Mouse (Mus musculus) spleen, adult 18-20 months (tissue): Measurements from ENCODE around the gene P4ha1.

ENCODE experiments used
- DNase-seq, 2 experiments: peaks; one replicate each; pipeline ENCODE4 v3.0.0; 2022; ENCODE audit warnings: mixed read lengths in 2 of 2

P4ha1 gene

DNA sequence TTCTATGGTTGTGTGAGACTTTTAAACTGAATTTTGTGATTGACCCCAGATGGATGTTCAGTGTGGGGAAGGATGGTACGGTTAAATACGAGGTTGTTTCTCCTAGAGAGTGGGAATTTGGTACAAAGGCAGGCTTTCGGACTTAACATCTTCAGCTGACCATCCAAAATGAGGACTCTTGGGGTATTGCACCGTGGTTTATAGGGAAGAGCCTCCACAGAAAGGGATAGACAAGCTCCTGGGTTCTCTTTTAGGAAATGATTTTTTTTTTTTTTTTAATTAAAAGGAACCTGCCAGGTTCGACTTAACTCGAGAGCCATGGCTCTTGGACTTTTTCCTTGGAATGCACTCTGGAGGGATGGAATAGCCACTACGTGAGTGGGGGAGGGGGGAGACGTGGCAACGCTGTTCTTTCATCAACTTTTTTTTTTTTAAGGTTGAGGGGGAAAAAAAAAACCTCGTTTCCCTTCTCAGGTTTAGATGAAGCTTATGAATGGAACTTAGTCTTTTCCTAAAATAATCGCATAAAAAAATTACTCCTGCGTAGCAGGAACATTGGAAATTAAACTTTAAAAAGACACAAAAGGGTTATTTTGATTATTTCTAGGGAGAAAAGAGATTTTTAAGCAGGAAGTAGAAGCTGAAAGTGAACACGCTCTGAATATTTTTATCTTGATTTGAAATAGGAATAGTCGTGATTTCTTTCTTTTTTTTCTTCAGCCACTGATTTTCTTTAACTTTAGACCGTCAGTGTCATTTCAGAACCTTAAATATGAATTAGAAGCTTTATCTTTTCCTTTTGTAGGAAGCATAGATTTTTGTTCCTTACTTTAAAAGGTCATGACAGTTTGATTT lies 1.4 kb downstream of the P4ha1 start:
- no peak for DNase-seq

DNA sequence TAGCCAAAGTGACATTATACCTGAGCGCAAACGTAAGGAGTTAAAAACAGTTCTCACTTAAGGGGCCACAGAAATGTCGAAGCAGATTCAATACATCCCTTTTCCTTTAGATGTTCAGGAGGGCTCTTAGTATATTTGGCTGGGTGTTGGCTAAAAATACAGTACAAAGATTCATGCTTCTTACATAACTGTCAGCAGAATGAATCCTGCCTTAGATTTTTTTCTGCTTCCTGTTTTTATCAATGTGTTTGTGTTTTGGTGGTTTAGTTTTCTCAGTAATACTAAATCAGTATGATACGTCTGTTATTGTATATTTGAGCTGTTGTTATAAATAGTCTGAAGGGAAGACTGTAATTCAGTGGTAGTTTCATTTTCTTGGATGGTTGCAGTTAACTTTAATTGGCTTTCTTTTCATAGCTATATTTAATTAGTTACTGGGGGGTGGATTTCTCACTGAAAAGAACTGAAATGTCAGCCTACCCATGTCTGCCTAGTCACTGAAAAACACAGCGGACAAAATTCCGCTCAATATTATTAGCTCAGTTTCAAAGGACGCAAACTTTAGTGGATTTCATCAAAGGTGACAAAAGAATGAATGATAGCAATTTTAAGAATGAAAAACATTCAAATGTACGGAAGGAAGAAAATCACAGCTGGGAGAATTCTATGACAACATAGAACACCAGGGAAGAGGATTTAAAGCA lies 3.7 kb downstream of the P4ha1 start:
- no peak for DNase-seq

DNA sequence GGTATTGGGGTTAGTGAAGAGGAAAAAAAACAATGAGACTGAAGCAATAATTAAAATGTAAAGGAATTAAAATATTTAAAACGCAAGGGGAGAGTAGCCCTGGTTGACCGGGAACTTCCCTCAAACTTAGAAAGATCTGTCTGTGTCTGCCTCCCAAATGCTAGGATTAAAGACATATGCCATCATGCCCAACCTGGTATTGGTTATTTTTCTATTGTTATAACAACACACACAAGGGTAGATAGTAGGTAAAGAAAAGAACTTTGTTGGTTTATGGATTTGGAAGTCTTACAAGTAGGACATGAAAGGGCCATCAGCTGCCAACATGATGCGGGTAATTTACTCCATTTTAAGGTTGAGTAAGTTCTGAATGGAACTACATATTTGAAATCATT lies 4.2 kb downstream of the P4ha1 start:
- no peak for DNase-seq

DNA sequence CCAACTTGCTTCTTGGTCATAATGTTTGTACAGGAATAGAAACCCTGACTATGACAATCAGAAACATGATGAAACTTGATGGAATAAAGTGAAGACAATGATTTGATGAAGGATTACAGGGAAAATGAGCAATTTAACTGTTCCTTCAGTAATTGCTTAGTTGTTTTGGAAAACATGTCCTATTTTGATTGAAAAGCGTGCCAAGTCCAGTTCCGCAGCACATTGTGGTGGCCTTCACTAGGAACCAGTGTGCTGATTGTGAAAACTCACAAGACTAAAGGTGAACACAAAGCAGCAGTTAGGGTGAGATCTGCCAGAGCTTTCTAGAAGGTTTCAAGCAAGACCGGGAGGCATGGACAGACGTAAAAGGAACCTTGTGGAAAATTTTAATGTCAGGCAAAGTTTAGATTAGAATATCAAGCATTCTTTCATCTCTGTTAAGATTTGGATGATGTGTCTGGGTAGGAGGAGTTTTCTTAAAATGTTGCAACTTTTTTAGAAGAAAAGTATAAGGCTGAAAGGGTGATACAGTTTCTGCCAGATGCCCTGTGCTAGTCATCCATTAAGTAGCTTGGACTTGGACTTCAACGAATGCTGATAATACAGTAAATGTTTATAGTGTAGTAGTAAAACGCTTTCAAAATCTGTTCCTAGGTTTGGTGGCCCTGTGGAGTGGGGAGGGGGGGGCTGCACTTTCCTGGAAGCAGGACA lies 8.6 kb downstream of the P4ha1 start:
- no peak for DNase-seq

DNA sequence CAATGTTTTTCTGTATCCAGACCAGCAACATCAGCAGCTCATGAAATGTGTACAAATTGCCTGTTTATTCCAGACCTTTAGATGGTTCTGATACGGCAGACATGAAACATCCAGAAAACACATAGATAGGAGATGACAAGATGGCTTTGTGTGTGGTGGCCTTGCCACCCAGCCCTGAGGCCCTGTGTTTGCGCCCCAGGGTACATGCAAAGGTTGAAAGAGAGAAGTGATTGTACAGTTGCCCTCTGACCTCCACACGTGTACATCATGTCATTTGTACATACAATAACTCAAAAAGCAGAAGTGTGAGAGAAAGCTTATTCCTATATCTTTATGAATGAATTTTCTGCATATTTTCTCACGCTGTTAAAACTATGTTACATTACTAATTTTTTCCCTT lies 10.3 kb downstream of the P4ha1 start:
- DNase-seq: no peak

DNA sequence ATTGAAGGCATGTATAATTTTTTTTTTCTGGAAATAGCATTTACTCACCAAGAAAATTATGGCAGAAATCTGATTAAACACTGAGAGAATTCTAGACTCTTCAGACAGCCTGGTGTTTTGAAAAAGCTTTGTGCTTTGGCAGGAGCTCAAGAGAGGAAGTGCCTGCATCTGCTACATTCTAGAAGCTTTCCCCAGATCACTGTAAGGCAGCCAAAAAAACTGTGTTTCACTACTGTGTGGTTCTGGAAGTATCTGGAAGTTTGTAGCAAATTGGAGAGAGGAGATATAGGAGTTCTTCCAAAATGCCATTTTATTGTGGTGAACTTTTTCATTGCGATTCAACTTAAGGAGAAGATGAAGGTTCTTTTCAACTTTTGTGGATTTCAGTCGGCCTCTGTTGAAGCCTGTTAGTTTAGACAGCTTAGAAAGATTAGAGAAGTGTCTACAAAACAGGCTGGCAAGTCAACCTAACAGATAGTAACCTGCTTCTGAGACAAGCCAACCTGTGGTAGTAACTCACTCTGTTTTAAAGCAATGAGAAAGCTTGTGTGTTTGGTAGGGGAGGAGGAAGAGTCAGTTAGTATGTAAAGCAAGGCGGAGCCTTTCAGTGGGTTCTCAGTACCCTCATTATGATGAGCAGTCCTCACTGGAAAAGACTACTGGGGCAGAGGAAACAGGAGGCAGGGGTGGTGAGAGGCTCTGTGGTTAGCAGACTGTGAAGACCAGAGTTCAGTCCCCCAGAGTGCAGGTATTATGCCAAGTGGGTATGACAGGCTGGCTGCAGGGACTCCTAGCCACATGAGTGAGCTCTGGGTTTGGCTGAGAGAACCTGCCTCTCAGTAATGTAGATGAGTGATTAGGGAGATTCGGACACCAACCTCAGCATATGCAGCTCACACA lies 12.1 kb downstream of the P4ha1 start:
- no peak for DNase-seq

DNA sequence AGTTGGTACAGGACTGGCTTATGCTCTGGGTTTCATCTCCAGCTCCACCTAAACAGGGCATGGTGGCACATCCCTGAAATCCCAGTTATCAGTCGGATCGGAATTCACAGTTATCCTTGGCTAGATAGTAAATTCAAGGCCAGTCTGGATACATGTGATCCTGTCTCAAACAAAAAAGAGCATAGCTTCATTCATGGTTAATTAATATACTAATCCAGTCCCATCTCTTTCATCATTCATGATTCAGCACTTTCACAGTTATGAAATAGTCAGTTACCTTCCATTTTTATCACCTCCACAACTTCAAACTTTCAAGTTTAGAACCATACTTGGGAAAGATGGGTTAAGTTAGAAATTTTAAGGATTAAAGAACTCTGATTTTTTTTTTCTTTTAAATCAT lies 13.0 kb downstream of the P4ha1 start:
- no peak for DNase-seq

DNA sequence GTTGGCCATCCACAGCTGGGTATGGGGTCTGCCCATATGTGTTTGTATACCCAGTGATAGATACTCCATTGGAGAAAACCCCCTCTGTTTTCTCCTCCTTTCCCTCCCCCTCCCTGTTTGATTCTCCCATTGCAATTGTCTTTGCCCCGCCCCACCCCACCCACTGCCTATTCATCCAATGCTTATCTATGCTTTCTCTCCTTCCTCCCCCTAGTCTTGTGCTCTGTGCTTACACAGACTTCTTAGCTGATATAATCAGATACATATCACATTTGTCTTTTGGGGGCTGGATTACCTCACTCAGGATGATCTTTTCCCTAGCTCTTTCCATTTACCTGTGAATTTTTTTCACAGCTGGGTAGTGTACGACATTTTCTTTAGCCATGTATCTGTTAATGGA lies 23.5 kb downstream of the P4ha1 start:
- no peak for DNase-seq

DNA sequence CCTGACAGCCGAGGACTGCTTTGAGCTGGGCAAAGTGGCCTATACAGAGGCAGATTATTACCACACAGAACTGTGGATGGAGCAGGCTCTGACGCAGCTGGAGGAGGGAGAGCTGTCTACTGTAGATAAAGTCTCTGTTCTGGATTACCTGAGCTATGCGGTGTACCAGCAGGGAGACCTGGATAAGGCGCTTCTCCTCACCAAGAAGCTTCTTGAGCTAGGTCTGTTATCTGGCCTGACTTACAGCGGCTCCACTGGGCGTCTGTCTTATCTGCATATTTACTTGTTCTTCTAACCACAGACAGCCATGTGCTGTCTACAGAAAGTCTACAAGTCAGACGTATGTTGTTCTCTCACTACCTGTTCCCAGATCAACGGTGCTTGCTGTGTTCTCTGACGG lies 25.1 kb downstream of the P4ha1 start:
- DNase-seq: no peak

DNA sequence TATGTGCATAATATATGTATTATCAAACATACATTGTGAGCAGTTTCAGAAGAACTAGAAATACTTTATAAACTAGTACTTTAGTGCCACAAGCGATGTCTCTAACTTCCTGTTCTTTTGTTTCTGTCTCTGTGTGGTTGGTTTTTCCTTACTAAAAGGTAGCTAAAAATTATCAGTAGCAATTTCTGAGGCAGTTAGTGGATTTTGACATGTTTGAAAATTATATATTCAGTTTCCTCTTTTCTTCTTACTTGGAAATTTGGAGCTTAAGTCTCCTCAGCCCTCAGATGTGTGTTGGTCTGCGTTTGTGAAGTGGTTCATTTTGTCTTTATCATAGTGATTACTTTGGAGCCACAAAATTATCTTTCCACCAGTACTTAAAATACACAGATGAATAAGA lies 26.4 kb downstream of the P4ha1 start:
- no peak for DNase-seq

DNA sequence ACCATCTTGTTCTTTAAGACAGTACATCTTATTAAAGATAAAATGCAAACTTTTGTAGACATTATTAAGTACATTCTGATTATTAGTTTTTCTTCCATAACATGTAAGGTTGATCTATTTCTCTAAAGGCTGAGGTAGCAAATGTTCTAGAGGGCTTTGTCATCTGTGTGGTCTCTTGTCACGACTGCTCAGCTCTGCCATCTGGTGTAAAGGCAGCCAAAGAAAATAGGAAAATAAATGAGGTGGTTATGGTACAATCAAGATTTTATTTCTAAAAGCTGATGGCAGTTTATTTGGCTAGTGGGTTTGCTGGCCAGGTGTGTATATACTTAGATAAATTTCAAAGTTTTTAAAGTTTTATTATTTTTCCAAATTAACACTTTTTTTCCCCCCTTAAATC lies 30.0 kb downstream of the P4ha1 start:
- no peak for DNase-seq

DNA sequence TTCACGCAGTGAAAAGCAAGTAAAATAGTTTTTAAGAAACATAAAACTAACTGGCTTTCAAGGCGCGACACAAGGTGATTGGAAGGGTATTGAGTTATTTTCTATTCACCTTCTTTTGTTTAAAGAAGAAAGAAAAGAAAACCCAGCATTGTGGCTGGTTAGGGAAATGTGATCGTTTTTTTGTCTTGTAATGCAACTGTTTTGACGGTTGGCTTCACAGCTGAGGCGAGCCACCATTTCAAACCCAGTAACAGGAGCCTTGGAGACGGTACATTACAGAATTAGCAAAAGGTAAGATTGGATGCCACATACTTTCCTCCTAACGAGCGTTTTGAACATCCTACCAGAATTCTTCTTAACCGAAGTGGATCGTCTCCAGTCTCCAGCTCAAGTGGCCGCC lies 31.0 kb downstream of the P4ha1 start:
- no peak for DNase-seq

DNA sequence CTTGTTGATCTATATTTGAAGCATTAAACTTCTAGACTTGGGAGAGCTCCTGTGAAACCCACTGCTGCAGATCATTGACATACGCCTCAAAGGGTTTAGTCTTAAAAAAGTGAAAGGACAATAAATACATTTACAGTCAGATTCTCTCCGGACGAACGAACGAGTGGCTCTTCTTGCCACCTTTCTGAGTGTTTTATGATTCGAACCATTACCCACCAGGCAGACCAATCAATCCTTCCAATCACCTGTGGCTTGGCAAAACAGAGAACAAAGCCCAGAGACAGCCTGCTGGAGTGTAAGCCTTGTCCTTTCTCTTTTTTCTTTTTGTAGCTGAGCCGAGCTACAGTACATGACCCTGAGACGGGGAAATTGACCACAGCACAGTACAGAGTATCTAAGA lies 31.9 kb downstream of the P4ha1 start:
- DNase-seq: no peak

DNA sequence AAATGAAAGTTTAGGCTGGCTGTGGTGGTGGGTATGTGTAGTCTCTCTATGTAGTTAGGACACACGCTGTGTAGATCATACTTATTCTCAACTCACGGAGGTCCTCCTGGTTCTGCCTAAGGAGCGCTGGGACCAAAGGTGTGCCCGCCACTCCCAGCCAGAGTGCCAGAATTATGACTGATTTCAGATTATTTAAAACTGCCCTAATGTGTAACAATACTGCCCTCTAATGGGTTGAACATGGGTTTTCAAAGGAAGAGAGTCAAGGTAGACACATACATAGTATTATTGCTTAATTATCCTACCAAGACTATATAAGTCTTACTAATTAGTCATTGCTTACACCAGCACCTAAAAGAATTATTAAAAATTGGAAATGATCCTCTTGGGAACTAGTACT lies 35.6 kb downstream of the P4ha1 start:
- DNase-seq: no peak

DNA sequence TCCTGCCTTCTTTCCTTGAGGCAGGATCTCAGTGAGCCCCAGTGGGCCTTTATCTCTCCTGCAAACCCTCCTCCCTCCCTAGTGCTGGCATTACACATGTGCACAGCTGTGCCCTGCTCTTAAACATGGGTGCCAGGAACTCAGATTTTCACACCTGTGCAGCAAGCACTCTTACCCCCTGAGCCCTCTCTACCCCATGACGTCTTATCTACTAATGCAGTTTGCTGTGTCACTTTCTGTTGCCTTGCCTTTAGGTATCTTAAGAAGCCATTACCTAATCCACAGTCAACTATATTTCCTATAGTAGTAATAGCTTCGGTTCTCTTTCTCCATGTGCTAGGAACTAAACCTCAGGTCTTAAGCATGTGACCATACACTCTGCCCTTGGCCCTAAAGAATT lies 40.1 kb downstream of the P4ha1 start:
- no peak for DNase-seq

DNA sequence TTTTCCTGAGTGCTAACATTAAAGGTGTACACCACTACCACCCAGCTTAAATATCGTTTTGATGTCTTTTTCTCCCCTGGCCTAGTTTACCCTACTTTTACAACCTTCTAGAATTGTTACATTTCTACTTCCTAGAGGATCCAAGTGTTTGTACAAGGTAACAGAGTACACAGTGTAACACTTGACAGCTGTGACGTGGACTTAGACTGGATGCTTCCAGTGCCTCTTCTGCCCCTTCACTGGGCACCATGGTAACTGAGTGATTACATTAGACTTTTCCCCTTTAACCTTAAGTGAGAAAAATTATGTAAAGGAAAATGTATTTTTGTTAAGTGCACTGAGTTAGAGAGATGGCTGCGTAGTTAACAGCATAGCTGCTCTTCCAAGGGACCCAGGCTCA lies 41.5 kb downstream of the P4ha1 start:
- DNase-seq: no peak

DNA sequence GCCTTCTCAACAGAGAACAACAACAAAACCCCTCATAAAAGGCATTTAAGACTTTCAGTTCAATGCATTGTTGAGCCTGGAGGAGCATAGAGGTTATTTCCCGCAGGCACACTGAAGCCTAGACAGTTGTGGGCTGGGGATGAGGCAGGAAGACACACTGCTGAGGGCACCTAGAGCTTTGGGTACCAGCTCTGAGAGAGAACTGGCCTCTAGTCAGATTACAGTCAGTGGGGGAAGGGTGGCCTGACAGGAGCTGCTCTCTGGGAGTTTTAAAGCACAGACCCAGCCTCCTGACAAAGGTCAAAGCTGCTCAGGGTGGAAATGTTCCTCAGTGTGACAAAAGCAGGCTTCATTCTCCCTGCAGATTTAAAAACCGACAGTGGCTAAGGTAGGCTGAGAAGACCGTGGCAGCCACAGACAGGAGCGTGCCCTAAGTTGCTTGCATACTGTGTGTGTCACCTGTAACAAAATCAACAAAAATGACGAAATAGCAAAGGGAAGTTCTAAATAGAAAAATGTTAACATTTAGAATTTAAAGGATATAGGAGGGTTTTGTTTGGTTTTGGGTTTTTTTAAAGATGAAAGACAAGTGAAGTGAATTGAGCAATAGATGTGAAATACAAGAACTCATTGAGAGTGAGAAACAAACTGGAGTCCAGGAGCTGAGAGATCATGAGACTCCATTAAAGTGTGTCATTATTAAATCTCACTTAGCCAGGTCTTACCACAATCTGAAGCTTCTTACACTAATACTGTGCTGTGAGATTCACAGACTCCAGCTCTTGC lies 42.9 kb downstream of the P4ha1 start:
- DNase-seq: no peak

DNA sequence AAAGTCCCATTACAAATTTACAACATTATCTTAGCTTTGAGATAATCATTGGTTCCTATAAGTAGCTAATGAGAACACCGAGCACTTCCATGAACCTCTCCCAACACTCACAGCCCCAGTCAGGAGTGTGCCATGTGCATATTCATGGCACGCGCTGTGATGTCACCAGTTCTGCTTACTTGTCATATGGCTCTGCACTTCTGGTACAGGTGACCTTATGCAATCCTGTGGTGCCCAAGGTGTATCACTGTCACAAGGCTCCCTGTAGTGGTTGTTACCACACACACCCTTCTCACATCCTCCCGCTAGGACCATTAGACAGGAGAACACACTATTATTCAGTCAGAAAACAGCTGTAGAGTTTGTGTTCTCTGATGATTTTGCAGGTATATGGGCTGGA lies 43.6 kb downstream of the P4ha1 start:
- no peak for DNase-seq

DNA sequence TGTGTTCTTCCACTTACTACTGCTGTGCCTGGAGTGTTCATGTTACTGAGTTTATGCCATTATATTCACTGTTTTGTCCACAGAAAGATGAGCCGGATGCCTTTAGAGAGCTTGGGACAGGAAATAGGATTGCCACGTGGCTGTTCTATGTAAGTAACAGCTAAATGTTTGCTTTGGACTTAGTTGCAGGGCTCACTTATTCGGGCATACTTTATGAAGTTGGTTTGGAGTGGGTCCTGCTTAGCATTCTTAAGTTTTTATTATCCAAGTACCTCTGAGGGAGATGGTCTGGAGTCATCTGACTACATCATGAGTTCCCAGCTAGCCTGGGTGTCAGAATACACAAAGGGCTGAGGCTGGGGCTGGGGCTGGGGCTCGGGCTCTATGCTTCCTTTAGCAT lies 44.1 kb downstream of the P4ha1 start:
- DNase-seq: no peak

DNA sequence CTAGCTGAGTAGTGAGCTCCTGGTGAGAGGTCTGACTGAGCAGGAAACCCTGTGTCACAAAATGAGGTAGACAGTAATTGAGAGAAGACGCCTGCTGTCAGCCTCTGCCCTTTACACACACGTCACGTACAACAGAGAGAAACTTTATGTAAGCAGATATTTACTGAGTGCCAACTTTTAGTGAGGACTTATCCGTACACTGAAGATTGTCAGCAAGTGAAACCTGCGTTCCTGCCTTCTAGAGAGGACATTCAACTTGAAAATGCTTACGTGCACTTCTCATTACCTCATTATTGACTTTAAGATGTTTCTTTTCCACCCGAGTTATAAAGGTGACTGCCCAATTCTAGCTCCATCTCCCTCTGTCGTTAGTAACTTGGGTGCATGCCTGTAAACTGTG lies 45.6 kb downstream of the P4ha1 start:
- no peak for DNase-seq

DNA sequence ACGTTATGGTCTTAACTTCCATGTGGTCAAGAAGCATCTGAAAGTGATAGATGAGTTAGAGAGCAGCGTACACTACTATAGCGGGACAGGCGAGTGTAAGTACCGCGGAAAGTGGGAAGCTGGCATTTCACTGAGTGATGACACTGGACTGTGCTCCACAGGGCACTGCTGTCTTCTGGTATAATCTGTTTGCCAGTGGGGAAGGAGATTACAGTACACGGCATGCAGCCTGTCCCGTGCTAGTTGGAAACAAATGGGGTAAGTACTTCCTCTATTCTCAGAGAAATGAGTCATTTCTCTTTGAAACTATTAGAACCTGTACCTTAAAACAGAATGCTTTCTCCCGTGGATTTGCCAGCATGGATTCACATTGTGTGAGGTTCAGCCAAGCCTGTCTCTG lies 46.3 kb downstream of the P4ha1 start:
- DNase-seq: no peak

DNA sequence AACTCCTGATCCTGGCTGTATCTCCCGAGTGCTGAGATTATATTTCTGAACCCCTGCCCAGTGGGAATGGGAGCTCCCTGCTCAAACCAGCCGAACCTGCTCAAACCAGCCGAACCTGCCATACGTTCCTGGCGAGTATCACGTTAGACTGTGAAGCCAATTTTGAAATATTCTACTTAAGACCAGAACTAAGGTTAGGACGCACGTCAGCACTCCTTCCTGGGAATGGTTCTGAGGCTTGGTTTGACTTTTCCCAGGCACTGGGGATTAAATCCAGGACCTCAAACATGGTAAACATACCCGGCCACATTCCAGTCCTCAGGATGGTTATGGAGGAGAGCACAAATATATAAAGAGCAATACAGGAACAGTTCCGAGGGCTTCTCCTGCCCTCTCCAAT lies 54.8 kb downstream of the P4ha1 start:
- no peak for DNase-seq
